Comparison of ENCODE assay signal across 11 mouse cellular contexts in the genomic region with DNA sequence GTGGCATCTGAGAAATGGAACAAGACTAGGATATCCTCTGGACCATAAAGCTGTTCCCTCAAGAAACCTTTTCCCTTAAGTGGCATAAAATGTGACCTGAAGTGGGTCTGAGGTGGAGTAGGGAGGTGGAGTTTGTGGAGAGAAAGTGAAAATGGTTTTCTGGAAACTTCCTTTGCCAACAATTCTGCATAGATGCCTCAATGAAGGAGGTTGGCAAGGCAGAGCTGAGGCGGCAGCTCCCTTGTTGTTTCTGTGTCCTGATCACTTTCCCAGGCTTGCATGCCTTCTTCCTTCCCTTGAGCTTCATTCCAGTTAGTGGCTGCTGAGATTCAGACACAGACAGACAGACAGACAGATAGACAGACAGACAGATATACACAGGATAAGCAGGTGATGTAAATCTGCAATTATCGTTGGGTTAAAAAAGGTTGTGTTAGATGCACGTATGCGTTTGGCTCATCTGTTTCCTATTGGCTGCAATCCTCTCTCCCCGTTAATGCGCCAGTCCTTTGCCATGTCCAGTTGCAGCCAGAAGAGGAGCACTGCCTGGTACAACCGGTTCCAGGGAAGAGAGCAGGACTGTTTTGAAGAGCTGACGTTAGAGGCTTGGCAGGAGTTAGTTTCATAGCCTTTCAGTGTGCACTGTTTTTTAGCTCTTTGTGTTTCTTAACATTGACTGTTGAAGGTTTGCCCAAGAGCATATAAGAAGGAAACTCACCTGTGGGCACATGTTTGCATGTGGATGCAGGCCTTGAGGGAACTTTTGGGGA.
DNase-seq lines count a peak whose midpoint lies in the region; ATAC-seq and TF ChIP-seq lines count a peak whose summit lies in the region.
"Had no signal": no experiment of that assay in that cellular context is flagged by ENCODE, and none has a peak within 500 bp of the region (broad histone marks: within the 10 kb centered on the region; RNA-seq: fewer than 3 reads in every experiment).

No protein-coding gene starts in this region.

- in situ Hi-C loops in Patski (cut with MboI; ENCODE audit: low pct_unique_long_range_greater_than_20kb) = loop anchor here (10.0 kb wide), 1 partner anchor 95 kb away; the partner anchor contains the start of gene Lpp

- no peaks in the 10 kb centered on the region for H3K9me3 ChIP-seq in kidney, embryonic 15.5 days (replicated peaks)
- H3K9me3 ChIP-seq in kidney, embryonic 14.5 days (ENCODE audit: control insufficient read depth, low read length) = no peaks in the 10 kb centered on the region
- no peaks in the 10 kb centered on the region for H3K9me3 ChIP-seq in limb, embryonic 15.5 days
- H3K9me3 ChIP-seq in forebrain, embryonic 16.5 days (ENCODE audit: control insufficient read depth, low read length) = peaks cover 3% of the 10 kb centered on the region; the same call in 1 of the 2 replicates
- H3K9me3 ChIP-seq: forebrain, embryonic 10.5 days had no signal

- 0 out of 2 replicates have a peak overlapping the region, but pooled peaks have one; percentile 2 for H3K9ac ChIP-seq in kidney, embryonic 15.5 days
- H3K9ac ChIP-seq in kidney, embryonic 14.5 days (ENCODE audit: low read depth, low read length) = no peak overlapping the region
- no peak overlapping the region for H3K9ac ChIP-seq in limb, embryonic 15.5 days
- H3K9ac ChIP-seq in forebrain, embryonic 16.5 days (replicated peaks; ENCODE audit: low read depth, low read length) = no peak overlapping the region

- intact Hi-C loops in gastrocnemius, postnatal 14 days (cut with DNase I; ENCODE audit: low total_unique reads) = no loop called here

- H3K36me3 ChIP-seq in kidney, embryonic 15.5 days = no peaks in the 10 kb centered on the region
- no peaks in the 10 kb centered on the region for H3K36me3 ChIP-seq in kidney, embryonic 14.5 days (ENCODE audit: control insufficient read depth, insufficient read depth, low read length)
- H3K36me3 ChIP-seq in limb, embryonic 15.5 days = no peaks in the 10 kb centered on the region
- H3K36me3 ChIP-seq in forebrain, embryonic 16.5 days (ENCODE audit: control insufficient read depth, insufficient read depth) = no peaks in the 10 kb centered on the region
- H3K36me3 ChIP-seq: forebrain, embryonic 10.5 days had no signal

- H3K4me1 ChIP-seq in kidney, embryonic 15.5 days = peaks cover 46% of the 10 kb centered on the region
- H3K4me1 ChIP-seq in kidney, embryonic 14.5 days (ENCODE audit: control insufficient read depth, insufficient read depth, low read length) = peaks cover 16% of the 10 kb centered on the region
- H3K4me1 ChIP-seq in limb, embryonic 15.5 days = peaks cover 55% of the 10 kb centered on the region
- peaks cover 28% of the 10 kb centered on the region for H3K4me1 ChIP-seq in forebrain, embryonic 16.5 days (replicated peaks; ENCODE audit: control insufficient read depth, insufficient read depth, low read length)

- peak; percentile 16 for DNase-seq in gastrocnemius, postnatal 14 days
- DNase-seq in gastrocnemius, postnatal 4 days (ENCODE audit: low spot score in 2 of 2) = no peak
- no peak for DNase-seq in Patski (ENCODE audit: low read depth, low spot score)
- no peak for DNase-seq in thymus, postnatal 36 days
- DNase-seq: right cerebral cortex, adult 18-20 months had no signal

- 91% methylated on average over 8 of the region's 8 CpGs for WGBS in kidney, embryonic 15.5 days
- 86% methylated on average over 8 of the region's 8 CpGs for WGBS in kidney, embryonic 14.5 days
- WGBS in limb, embryonic 15.5 days = 72% methylated on average over 8 of the region's 8 CpGs
- 82% methylated on average over 8 of the region's 8 CpGs for WGBS in forebrain, embryonic 16.5 days

- ATAC-seq in kidney, embryonic 15.5 days (replicated peaks; ENCODE audit: low FRiP score) = no peak
- ATAC-seq in kidney, embryonic 14.5 days (ENCODE audit: low FRiP score, low TSS enrichment) = no peak
- ATAC-seq in Patski = no peak
- ATAC-seq in limb, embryonic 15.5 days (ENCODE audit: insufficient number of reproducible peaks, low FRiP score, low TSS enrichment, low read depth) = no peak
- no peak for ATAC-seq in forebrain, embryonic 16.5 days

- H3K27me3 ChIP-seq in kidney, embryonic 15.5 days = no peaks in the 10 kb centered on the region
- no peaks in the 10 kb centered on the region for H3K27me3 ChIP-seq in kidney, embryonic 14.5 days (ENCODE audit: control insufficient read depth, insufficient read depth, low read length)
- H3K27me3 ChIP-seq in Patski = no peaks in the 10 kb centered on the region
- H3K27me3 ChIP-seq in limb, embryonic 15.5 days = no peaks in the 10 kb centered on the region
- no peaks in the 10 kb centered on the region for H3K27me3 ChIP-seq in forebrain, embryonic 16.5 days (replicated peaks; ENCODE audit: control insufficient read depth, insufficient read depth, low read length)

- POLR2A ChIA-PET in Patski (lab: Charles Lee) = interaction anchor here (0.8 to 1.5 kb wide), 3 partner anchors 12 to 501 kb away, joined by 3 to 6 read pairs (median 4); partner anchors contain the start of genes Bcl6 and Gm37419

- no peak overlapping the region for H3K4me3 ChIP-seq in kidney, embryonic 15.5 days (replicated peaks)
- no peak overlapping the region for H3K4me3 ChIP-seq in kidney, embryonic 14.5 days (ENCODE audit: low read length)
- no peak overlapping the region for H3K4me3 ChIP-seq in limb, embryonic 15.5 days
- no peak overlapping the region for H3K4me3 ChIP-seq in forebrain, embryonic 16.5 days (replicated peaks; ENCODE audit: low read length)
- H3K4me3 ChIP-seq: forebrain, embryonic 10.5 days had no signal

- H3K27ac ChIP-seq in kidney, embryonic 15.5 days = peak overlapping the region; percentile 58; the same call in 1 of the 2 replicates
- no peak overlapping the region for H3K27ac ChIP-seq in kidney, embryonic 14.5 days (ENCODE audit: low read depth, low read length)
- H3K27ac ChIP-seq in limb, embryonic 15.5 days = peak overlapping the region; percentile 85
- H3K27ac ChIP-seq in forebrain, embryonic 16.5 days (ENCODE audit: low read length) = no peak overlapping the region; the same call in 1 of the 2 replicates
- H3K27ac ChIP-seq: forebrain, embryonic 10.5 days had no signal

- CTCF ChIA-PET in Patski (lab: Charles Lee) = interaction anchor here (0.8 to 2.0 kb wide), 10 partner anchors 10 to 571 kb away, joined by 3 to 6 read pairs (median 4); no protein-coding TSS in a partner anchor

- peak; percentile 32 for TF ChIP-seq CTCF in Patski (IDR thresholded peaks at IDR 0.05)

- no peak overlapping the region for H3K4me2 ChIP-seq in kidney, embryonic 15.5 days
- H3K4me2 ChIP-seq in kidney, embryonic 14.5 days (replicated peaks; ENCODE audit: low read depth, low read length) = no peak overlapping the region
- no peak overlapping the region for H3K4me2 ChIP-seq in limb, embryonic 15.5 days
- no peak overlapping the region for H3K4me2 ChIP-seq in forebrain, embryonic 16.5 days (ENCODE audit: low read length)
- H3K4me2 ChIP-seq: liver, embryonic 11.5 days had no signal

Comparison
In these comparisons a context has a peak if more than half of its experiments do, and no peak if none do; other contexts are left out.
1. H3K27ac ChIP-seq: peak in kidney, embryonic 15.5 days (single experiment) and limb, embryonic 15.5 days (single experiment); none in kidney, embryonic 14.5 days (single experiment) and forebrain, embryonic 16.5 days (single experiment).